Mouse (Mus musculus) kidney, adult 8-10 months (tissue): ENCODE data around the gene Tdrd1.
A peak's percentile ranks its signal among the peaks of the same experiment; 100 is the strongest.

ENCODE experiments used
- DNase-seq, 2 experiments: peaks; one replicate each; pipeline ENCODE4 v3.0.0; 2022

The Tdrd1 gene

GRCm38 (mm10) chr19:56914658-56915057, 88.6 kb downstream of the Tdrd1 start:
- no peak for DNase-seq

- DNase-seq: peak; percentile 71 to 90
These were observed 89.1 kb downstream of the Tdrd1 start for GRCm38 (mm10) chr19:56915084-56915483.
